Mouse (Mus musculus): ENCODE results near the gene Lbh. TPM values are rescaled to one million over a fixed set of nuclear protein-coding genes. Genes with fewer than 3 reads are reported as not detected.

Lbh gene
- polyA plus RNA-seq, 2 experiments, result 0.85 to 6.2 TPM

DNA sequence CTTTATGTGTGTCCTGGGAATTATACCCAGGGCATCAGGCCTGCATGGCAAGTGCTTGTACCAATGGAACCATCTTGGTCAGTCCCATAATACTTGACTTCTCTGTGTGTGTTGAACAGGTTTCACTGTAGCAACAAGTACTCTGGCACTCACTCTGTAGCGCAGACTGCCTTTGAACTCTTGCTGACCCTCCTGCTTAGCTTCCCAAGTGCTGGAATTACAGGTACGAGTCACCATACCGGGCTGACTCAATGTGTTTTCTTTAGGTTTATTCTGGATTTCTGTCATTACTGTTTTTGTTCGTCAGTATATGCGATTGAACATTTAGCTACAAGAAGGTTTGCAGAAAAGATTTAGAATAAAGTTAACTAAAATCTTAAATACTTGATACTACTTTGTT, 20.1 kb upstream of the Lbh start:
- no peak overlapping the region for H3K4me2 ChIP-seq (ENCODE audit: low read depth)
- no peak overlapping the region for H3K4me3 ChIP-seq (ENCODE audit: insufficient read depth in 1 of 2, low read depth in 2 of 2, low read length in 2 of 2)
- H3K9me3 ChIP-seq (ENCODE audit: control insufficient read depth, low read length), result no peaks in the 10 kb centered on the region
- no peaks in the 10 kb centered on the region for H3K27me3 ChIP-seq (ENCODE audit: control insufficient read depth, insufficient read depth, low read length)
- no peak overlapping the region for H3K27ac ChIP-seq
- no peak for TF ChIP-seq CTCF (IDR thresholded peaks at IDR 0.05; ENCODE audit: low read depth)
- TF ChIP-seq EP300 (IDR thresholded peaks at IDR 0.05; ENCODE audit: low read depth), result no peak
- DNase-seq (ENCODE audit: low read depth in 3 of 3, low spot score in 3 of 3) (no peak), ATAC-seq (ENCODE audit: insufficient read depth) (no peak)
- no peak overlapping the region for H3K9ac ChIP-seq (replicated peaks)
- H3K4me1 ChIP-seq (replicated peaks; ENCODE audit: control insufficient read depth in 2 of 2, insufficient read depth in 2 of 2, low read length in 1 of 2), result no peaks in the 10 kb centered on the region
- no peaks in the 10 kb centered on the region for H3K36me3 ChIP-seq (replicated peaks; ENCODE audit: control insufficient read depth, insufficient read depth, low read depth)
- WGBS (ENCODE audit: insufficient replicate concordance), result 61% methylated on average over 5 of the region's 5 CpGs

DNA sequence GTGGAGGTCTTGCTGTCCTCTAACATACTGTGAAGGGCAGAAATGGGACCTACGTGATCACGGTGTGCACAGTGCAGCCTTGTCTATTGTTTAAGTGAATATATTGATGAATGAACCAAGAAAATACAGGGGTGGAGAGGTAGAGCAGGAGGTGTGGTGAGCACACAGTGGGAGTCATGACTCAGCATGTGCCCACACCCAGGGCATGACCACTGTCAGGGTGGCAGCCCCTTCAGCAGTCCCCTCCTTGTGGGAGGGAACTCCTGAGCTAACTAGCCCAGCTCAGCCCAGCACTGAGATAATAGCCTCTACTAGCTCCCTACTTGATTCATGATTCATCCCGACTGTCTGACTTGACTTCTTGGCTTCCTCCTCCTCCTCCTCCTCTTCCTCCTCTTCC, 19.3 kb upstream of the Lbh start:
- Histone ChIP-seq H3K27ac (no peak overlapping the region), H3K36me3 (replicated peaks; ENCODE audit: control insufficient read depth, insufficient read depth, low read depth) (no peaks in the 10 kb centered on the region), H3K27me3 (ENCODE audit: control insufficient read depth, insufficient read depth, low read length) (no peaks in the 10 kb centered on the region), H3K4me2 (ENCODE audit: low read depth) (no peak overlapping the region), H3K9ac (replicated peaks) (no peak overlapping the region), H3K4me3 (ENCODE audit: insufficient read depth in 1 of 2, low read depth in 2 of 2, low read length in 2 of 2) (no peak overlapping the region), H3K9me3 (ENCODE audit: control insufficient read depth, low read length) (no peaks in the 10 kb centered on the region), H3K4me1 (replicated peaks; ENCODE audit: control insufficient read depth in 2 of 2, insufficient read depth in 2 of 2, low read length in 1 of 2) (no peaks in the 10 kb centered on the region)
- no peak for ATAC-seq (ENCODE audit: insufficient read depth)
- TF ChIP-seq EP300 (IDR thresholded peaks at IDR 0.05; ENCODE audit: low read depth) (no peak), CTCF (IDR thresholded peaks at IDR 0.05; ENCODE audit: low read depth) (no peak)
- DNase-seq (ENCODE audit: low read depth in 3 of 3, low spot score in 3 of 3), result no peak
- WGBS (ENCODE audit: insufficient replicate concordance), result 48% methylated on average over 3 of the region's 3 CpGs

DNA sequence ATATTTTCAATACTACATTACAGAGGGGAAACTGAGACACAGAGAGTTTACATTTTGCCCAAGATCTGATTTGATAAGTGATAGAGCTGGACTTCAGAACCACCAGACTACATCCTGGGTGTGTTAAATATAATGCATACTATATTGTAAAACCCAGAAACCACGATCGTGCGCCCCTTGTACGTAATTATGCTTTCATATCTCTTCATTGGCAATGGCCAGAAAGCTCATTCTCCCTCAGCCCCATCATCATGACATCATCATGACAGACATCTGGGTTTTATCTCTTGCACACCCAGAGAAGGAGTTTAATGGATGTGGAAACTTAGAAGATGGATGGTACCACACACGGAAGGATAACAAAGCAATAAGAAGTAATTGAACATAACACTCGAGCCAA, 17.1 kb upstream of the Lbh start:
- Histone ChIP-seq H3K36me3 (replicated peaks; ENCODE audit: control insufficient read depth, insufficient read depth, low read depth) (no peaks in the 10 kb centered on the region), H3K4me2 (ENCODE audit: low read depth) (no peak overlapping the region), H3K9me3 (ENCODE audit: control insufficient read depth, low read length) (no peaks in the 10 kb centered on the region), H3K4me3 (ENCODE audit: insufficient read depth in 1 of 2, low read depth in 2 of 2, low read length in 2 of 2) (no peak overlapping the region), H3K9ac (replicated peaks) (no peak overlapping the region), H3K27ac (no peak overlapping the region), H3K4me1 (replicated peaks; ENCODE audit: control insufficient read depth in 2 of 2, insufficient read depth in 2 of 2, low read length in 1 of 2) (no peaks in the 10 kb centered on the region), H3K27me3 (ENCODE audit: control insufficient read depth, insufficient read depth, low read length) (no peaks in the 10 kb centered on the region)
- TF ChIP-seq EP300 (IDR thresholded peaks at IDR 0.05; ENCODE audit: low read depth) (no peak), CTCF (IDR thresholded peaks at IDR 0.05; ENCODE audit: low read depth) (no peak)
- ATAC-seq (ENCODE audit: insufficient read depth) (no peak), DNase-seq (ENCODE audit: low read depth in 3 of 3, low spot score in 3 of 3) (no peak)
- WGBS (ENCODE audit: insufficient replicate concordance), result 66% methylated on average over 6 of the region's 6 CpGs

DNA sequence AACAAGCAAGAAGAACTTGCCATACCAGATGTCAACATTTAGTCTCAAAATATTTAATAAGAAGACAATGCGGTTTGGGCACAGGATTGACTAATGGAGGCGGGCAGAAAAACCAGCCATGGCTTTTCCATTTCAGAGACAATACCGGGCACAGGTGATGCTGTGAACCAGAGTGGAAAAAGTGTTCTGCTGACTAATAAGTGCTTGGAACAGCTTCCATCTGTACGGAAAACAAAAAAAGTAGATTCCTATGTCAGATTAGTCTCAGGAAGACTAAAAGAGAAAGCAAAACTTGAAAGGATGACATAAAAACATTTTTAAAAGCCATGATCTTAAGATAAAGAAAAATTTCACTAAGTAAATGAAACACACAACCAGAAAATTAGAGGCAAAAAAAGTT, 16.4 kb upstream of the Lbh start:
- Histone ChIP-seq H3K36me3 (replicated peaks; ENCODE audit: control insufficient read depth, insufficient read depth, low read depth) (no peaks in the 10 kb centered on the region), H3K27ac (no peak overlapping the region), H3K9me3 (ENCODE audit: control insufficient read depth, low read length) (no peaks in the 10 kb centered on the region), H3K4me2 (ENCODE audit: low read depth) (no peak overlapping the region), H3K4me1 (replicated peaks; ENCODE audit: control insufficient read depth in 2 of 2, insufficient read depth in 2 of 2, low read length in 1 of 2) (no peaks in the 10 kb centered on the region), H3K27me3 (ENCODE audit: control insufficient read depth, insufficient read depth, low read length) (no peaks in the 10 kb centered on the region), H3K9ac (replicated peaks) (no peak overlapping the region), H3K4me3 (ENCODE audit: insufficient read depth in 1 of 2, low read depth in 2 of 2, low read length in 2 of 2) (no peak overlapping the region)
- 68% methylated on average over 4 of the region's 4 CpGs for WGBS (ENCODE audit: insufficient replicate concordance)
- ATAC-seq (ENCODE audit: insufficient read depth) (no peak), DNase-seq (ENCODE audit: low read depth in 3 of 3, low spot score in 3 of 3) (no peak)
- no peak for TF ChIP-seq CTCF (IDR thresholded peaks at IDR 0.05; ENCODE audit: low read depth)
- no peak for TF ChIP-seq EP300 (IDR thresholded peaks at IDR 0.05; ENCODE audit: low read depth)

DNA sequence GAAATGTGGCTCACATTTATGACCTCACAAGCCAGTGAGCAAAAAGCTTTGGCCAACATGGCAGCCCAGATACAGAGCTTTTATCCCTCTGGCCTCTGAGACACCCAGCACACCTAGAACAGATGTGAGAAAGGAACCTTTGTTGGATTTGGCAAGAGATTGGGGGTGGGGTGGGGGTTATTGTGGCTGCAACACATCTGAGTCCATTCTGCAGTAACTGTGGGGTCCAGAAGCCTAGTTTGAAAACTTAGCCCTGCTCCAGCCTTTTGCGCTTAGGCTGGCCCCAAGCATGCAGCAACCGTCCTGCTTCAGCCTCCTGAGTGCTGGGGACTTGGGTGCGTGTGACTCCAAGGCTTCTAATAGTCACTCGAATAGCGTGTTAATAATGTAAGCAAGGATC, 14.8 kb upstream of the Lbh start:
- DNase-seq (ENCODE audit: low read depth in 3 of 3, low spot score in 3 of 3) (no peak), ATAC-seq (ENCODE audit: insufficient read depth) (no peak)
- TF ChIP-seq CTCF (IDR thresholded peaks at IDR 0.05; ENCODE audit: low read depth), result no peak
- no peak for TF ChIP-seq EP300 (IDR thresholded peaks at IDR 0.05; ENCODE audit: low read depth)
- Histone ChIP-seq H3K4me2 (ENCODE audit: low read depth) (no peak overlapping the region), H3K4me1 (replicated peaks; ENCODE audit: control insufficient read depth in 2 of 2, insufficient read depth in 2 of 2, low read length in 1 of 2) (no peaks in the 10 kb centered on the region), H3K27me3 (ENCODE audit: control insufficient read depth, insufficient read depth, low read length) (no peaks in the 10 kb centered on the region), H3K27ac (no peak overlapping the region), H3K9ac (replicated peaks) (no peak overlapping the region), H3K36me3 (replicated peaks; ENCODE audit: control insufficient read depth, insufficient read depth, low read depth) (no peaks in the 10 kb centered on the region), H3K4me3 (ENCODE audit: insufficient read depth in 1 of 2, low read depth in 2 of 2, low read length in 2 of 2) (no peak overlapping the region), H3K9me3 (ENCODE audit: control insufficient read depth, low read length) (no peaks in the 10 kb centered on the region)
- WGBS (ENCODE audit: insufficient replicate concordance), result 77% methylated on average over 5 of the region's 5 CpGs
